Mouse (Mus musculus) spleen, postnatal 4 days (tissue): ENCODE measurements around the gene Tmem223.

ENCODE experiments used
- DNase-seq, 2 experiments: peaks; one replicate each; pipeline ENCODE4 v3.0.0; 2022; ENCODE audit warnings: low spot score in 2 of 2

The Tmem223 gene

GRCm38 (mm10) chr19:8803204-8803780 lies 32.5 kb downstream of the Tmem223 start:
- no peak for DNase-seq

DNA sequence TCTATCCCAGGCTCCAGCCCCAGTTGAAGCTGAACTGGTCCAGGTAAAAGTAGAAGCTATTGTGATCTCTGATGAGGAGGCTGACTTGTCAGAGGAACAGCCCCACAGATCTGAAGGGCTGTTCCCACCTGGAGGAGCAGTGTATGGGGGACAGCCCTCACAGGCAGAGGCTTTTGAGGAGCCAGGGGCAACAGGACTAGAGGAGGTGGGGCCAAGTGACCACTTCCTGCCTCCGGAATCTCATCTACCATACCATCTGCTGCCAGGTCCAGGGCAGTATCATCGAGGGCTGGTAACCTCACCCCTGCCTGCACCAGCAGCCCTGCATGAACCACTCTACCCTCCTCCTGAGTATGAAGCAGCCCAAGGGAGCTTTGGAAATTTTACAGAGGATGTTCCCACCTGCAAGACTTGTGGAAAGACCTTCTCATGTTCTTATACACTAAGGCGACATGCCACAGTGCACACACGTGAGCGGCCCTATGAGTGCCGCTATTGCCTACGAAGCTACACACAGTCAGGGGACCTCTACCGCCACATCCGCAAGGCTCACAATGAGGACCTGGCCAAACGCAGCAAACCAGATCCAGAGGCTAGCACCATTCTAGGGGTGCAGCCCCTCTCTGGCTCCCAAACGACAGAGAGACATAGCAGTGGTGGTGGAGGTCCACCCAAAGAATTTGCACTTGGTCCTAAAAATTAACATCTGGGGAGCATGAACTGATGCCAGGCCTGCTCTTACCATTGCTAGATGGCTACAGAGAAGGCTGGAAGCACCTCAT lies 33.3 kb downstream of the Tmem223 start:
- no peak for DNase-seq

GRCm38 (mm10) chr19:8806810-8807209 lies 36.0 kb downstream of the Tmem223 start:
- no peak for DNase-seq

GRCm38 (mm10) chr19:8815812-8816211 lies 45.0 kb downstream of the Tmem223 start:
- no peak for DNase-seq

- DNase-seq: no peak
Observed at GRCm38 (mm10) chr19:8817001-8817400, 46.2 kb downstream of the Tmem223 start.

DNA sequence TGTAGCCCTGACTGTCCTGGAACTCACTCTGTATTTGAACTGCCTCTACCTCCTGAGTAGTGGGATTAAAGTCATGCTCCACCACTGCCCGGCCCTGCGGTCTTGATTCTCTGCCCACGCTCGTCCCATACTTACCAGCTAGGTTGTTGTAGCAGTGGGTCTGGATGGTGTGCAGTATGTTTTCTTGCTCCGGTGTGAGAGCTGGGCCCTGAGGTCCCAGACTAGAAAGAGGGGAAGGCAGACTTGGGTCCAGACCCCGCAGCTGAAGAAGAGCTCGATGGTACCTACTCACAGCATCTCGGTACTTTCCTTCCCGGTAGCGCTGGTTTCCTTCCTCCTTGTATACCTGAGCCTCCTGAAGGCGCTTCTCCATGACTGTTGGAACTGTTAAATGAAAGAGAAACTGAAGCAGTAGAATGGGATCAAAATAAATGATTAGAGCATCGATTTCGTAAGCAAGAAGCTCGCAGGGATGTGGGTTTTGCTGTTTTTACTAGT lies 47.6 kb downstream of the Tmem223 start:
- DNase-seq: no peak

- DNase-seq: peak; percentile 92
Observed at GRCm38 (mm10) chr19:8818801-8819595, 48.2 kb downstream of the Tmem223 start, which contains the start of gene Ttc9c. Gene Ttc9c (minus strand): TSS chr19:8819333.

DNA sequence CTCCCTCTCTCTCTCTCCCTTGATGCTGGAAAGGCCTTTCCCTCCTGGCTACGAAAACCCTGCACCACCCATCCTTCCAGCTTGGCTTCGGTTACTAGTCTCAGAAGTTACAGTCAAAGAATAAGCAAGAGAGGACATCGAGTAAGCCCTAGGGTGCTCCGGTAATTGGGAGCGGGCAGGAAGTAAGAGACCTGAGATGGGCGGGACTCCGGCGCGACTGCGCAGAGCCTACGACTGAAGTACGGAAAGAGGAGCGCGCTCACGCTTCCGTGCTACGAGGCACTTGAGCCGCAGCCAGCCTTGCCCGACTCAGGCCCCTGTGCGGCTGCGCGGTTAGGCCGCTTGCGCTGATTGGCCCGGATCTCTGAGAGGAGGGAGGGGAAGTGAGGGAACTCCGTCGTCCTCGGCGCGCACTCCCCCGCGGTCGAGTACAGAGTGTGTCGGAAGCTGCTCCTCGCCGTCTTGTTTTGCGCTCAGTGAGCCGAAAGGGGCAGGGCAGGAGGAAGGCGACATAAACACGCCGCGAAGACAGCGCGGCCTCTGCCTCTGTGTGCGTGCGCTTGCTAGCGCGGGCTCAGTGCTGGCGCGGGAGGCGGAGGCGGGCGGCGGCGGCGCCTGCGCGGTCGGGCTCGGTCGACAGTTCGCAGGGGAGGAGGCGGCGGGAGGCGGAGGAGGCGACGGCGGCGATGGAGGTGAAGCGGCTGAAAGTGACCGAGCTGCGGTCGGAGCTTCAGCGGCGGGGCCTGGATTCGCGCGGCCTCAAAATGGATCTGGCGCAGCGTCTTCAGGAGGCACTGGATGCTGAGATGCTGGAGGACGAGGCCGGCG lies 49.0 kb downstream of the Tmem223 start, which contains the start of gene Hnrnpul2:
TSS of gene Hnrnpul2 (plus strand) at position 415 of the 828 bp plus-strand sequence.
- DNase-seq: peak; percentile 96 to 98

DNA sequence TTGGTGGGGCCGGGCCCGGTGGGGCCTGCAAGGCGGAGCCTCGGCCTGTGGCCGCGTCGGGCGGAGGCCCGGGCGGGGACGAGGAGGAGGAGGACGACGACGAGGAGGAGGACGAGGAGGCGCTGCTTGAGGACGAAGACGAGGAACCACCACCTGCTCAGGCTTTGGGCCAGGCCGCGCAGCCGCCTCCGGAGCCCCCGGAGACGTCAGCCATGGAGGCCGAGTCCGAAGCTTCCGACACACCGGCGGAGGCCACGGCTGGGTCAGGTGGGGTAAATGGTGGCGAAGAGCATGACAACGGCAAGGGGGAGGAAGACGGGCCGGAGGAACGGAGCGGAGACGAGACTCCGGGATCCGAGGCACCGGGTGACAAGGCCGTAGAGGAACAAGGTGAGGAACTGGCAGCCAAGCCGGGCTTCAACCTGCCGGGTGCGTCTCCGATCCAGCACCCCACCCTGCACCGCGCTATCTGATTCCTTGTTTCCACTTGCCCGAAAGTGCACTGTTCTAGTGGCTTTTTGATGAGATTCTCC lies 49.7 kb downstream of the Tmem223 start:
- DNase-seq: peak; percentile 68 to 84

GRCm38 (mm10) chr19:8821146-8821545 lies 50.4 kb downstream of the Tmem223 start:
- DNase-seq: no peak
